Mouse (Mus musculus): ENCODE data around the gene Rps6kc1. TPM values are rescaled to one million over a fixed set of nuclear protein-coding genes. Genes with fewer than 3 reads are reported as not detected.

Gene Rps6kc1
- total and polyA plus RNA-seq, 2 experiments from 2014 or later: 7.3 to 9.7 TPM

- Histone ChIP-seq H3K9me3 (replicated peaks; ENCODE audit: control insufficient read depth, low read length) (no peaks in the 10 kb centered on the region), H3K27me3 (ENCODE audit: control insufficient read depth, insufficient read depth, low read length) (no peaks in the 10 kb centered on the region), H3K36me3 (replicated peaks; ENCODE audit: control insufficient read depth, insufficient read depth, low read length) (no peaks in the 10 kb centered on the region), H3K4me2 (ENCODE audit: low read depth, low read length) (no peak overlapping the region), H3K4me1 (ENCODE audit: control insufficient read depth, insufficient read depth) (no peaks in the 10 kb centered on the region), H3K4me3 (ENCODE audit: low read depth, low read length) (no peak overlapping the region), H3K27ac (ENCODE audit: low read depth) (no peak overlapping the region), H3K9ac (replicated peaks; ENCODE audit: low read depth, low read length) (no peak overlapping the region)
- no peak for TF ChIP-seq CTCF (IDR thresholded peaks at IDR 0.05; ENCODE audit: low read depth)
- no peak for TF ChIP-seq EP300 (IDR thresholded peaks at IDR 0.05; ENCODE audit: low read depth)
- ATAC-seq (ENCODE audit: insufficient read depth, low read depth) (no peak), DNase-seq (ENCODE audit: low spot score) (no peak)
- WGBS: 80% methylated on average over 3 of the region's 3 CpGs
Observed at GRCm38 (mm10) chr1:190675455-190675854, 236.1 kb downstream of the Rps6kc1 start.

- Histone ChIP-seq H3K4me3 (ENCODE audit: low read depth, low read length) (no peak overlapping the region), H3K9ac (replicated peaks; ENCODE audit: low read depth, low read length) (no peak overlapping the region), H3K9me3 (replicated peaks; ENCODE audit: control insufficient read depth, low read length) (no peaks in the 10 kb centered on the region), H3K27me3 (ENCODE audit: control insufficient read depth, insufficient read depth, low read length) (no peaks in the 10 kb centered on the region), H3K4me2 (ENCODE audit: low read depth, low read length) (no peak overlapping the region), H3K27ac (ENCODE audit: low read depth) (peak overlapping the region; percentile 87), H3K4me1 (ENCODE audit: control insufficient read depth, insufficient read depth) (peaks cover 9% of the 10 kb centered on the region), H3K36me3 (replicated peaks; ENCODE audit: control insufficient read depth, insufficient read depth, low read length) (no peaks in the 10 kb centered on the region)
- peak; percentile 84 for ATAC-seq (ENCODE audit: insufficient read depth, low read depth)
- DNase-seq (ENCODE audit: low spot score): peak; percentile 73
- WGBS: 36% methylated on average over 10 of the region's 10 CpGs
- TF ChIP-seq EP300 (IDR thresholded peaks at IDR 0.05; ENCODE audit: low read depth) (peak; percentile 76; the same call in 1 of the 2 replicates), CTCF (IDR thresholded peaks at IDR 0.05; ENCODE audit: low read depth) (no peak)
Observed at GRCm38 (mm10) chr1:190669099-190669498, 242.5 kb downstream of the Rps6kc1 start.

DNA sequence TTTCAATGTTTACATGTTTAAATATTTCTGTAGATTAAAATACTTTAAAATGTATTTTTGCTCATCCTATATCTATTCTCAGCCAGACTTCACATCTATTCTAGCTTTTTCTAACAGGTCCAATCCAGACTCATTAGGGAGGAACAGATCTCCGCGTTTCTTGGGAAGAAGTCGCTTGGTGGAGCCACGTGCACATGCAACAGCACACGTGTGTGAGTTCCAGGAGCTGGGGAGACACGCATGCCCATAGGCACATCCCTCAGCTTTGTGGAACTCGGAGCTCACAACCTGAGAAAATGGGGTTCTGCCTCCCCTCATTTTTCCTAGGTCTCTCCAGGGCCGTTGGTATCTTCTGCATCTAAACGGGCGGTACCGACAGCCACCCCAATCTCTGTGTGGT, 243.7 kb downstream of the Rps6kc1 start:
- Histone ChIP-seq H3K36me3 (replicated peaks; ENCODE audit: control insufficient read depth, insufficient read depth, low read length) (no peaks in the 10 kb centered on the region), H3K4me1 (ENCODE audit: control insufficient read depth, insufficient read depth) (peaks cover 9% of the 10 kb centered on the region), H3K9ac (replicated peaks; ENCODE audit: low read depth, low read length) (no peak overlapping the region), H3K27me3 (ENCODE audit: control insufficient read depth, insufficient read depth, low read length) (no peaks in the 10 kb centered on the region), H3K4me2 (ENCODE audit: low read depth, low read length) (no peak overlapping the region), H3K9me3 (replicated peaks; ENCODE audit: control insufficient read depth, low read length) (no peaks in the 10 kb centered on the region), H3K27ac (ENCODE audit: low read depth) (no peak overlapping the region), H3K4me3 (ENCODE audit: low read depth, low read length) (no peak overlapping the region)
- TF ChIP-seq EP300 (IDR thresholded peaks at IDR 0.05; ENCODE audit: low read depth): no peak
- no peak for TF ChIP-seq CTCF (IDR thresholded peaks at IDR 0.05; ENCODE audit: low read depth)
- WGBS: 89% methylated on average over 11 of the region's 11 CpGs
- ATAC-seq (ENCODE audit: insufficient read depth, low read depth) (no peak), DNase-seq (ENCODE audit: low spot score) (no peak)

DNA sequence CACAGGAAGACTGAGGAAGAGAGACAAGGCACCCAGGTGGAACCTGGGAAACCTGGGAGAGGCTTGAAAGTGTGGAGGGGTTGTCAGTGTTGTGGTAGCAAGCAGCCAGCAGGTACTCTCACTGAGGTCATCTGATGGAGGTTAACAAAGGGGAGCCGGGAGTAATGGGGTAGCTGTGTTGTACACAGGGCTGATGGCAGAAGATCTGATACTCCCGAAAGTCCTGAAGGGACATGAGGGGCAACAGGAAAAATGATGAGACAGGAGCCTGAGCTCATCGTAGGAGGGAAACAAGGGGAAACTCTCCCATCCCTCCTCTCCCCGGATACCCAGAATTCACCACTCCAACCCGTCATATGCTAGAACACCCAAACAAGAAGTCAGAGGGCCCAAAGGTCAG, 244.2 kb downstream of the Rps6kc1 start:
- Histone ChIP-seq H3K9ac (replicated peaks; ENCODE audit: low read depth, low read length) (no peak overlapping the region), H3K4me1 (ENCODE audit: control insufficient read depth, insufficient read depth) (peaks cover 9% of the 10 kb centered on the region), H3K27ac (ENCODE audit: low read depth) (no peak overlapping the region), H3K4me3 (ENCODE audit: low read depth, low read length) (no peak overlapping the region), H3K9me3 (replicated peaks; ENCODE audit: control insufficient read depth, low read length) (no peaks in the 10 kb centered on the region), H3K4me2 (ENCODE audit: low read depth, low read length) (no peak overlapping the region), H3K36me3 (replicated peaks; ENCODE audit: control insufficient read depth, insufficient read depth, low read length) (no peaks in the 10 kb centered on the region), H3K27me3 (ENCODE audit: control insufficient read depth, insufficient read depth, low read length) (no peaks in the 10 kb centered on the region)
- ATAC-seq (ENCODE audit: insufficient read depth, low read depth) (no peak), DNase-seq (ENCODE audit: low spot score) (no peak)
- TF ChIP-seq CTCF (IDR thresholded peaks at IDR 0.05; ENCODE audit: low read depth): no peak
- TF ChIP-seq EP300 (IDR thresholded peaks at IDR 0.05; ENCODE audit: low read depth): no peak
- 76% methylated on average over 5 of the region's 5 CpGs for WGBS

DNA sequence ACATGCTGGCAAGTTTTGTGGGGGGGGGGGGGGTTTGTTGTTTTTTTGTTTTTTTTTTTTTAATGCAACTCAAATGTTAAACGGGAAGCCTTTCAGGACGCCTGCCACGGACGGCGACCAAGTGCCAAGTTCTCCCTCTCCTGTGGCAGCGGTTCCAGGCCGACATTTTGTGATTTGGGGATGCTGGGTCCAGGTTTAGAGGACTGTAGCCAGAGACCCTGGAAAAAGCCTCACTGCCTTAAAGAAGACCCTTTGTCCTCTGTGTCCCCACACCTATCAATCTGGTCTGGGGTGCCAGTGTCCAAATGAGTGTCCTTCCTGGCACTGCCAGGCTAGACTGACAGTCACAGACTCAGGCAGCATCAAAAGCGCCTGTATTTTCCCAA, 246.1 kb downstream of the Rps6kc1 start:
- DNase-seq (ENCODE audit: low spot score) (no peak), ATAC-seq (ENCODE audit: insufficient read depth, low read depth) (no peak)
- H3K9ac ChIP-seq (replicated peaks; ENCODE audit: low read depth, low read length): no peak overlapping the region
- 83% methylated on average over 8 of the region's 8 CpGs for WGBS
- H3K36me3 ChIP-seq (replicated peaks; ENCODE audit: control insufficient read depth, insufficient read depth, low read length): no peaks in the 10 kb centered on the region
- H3K27me3 ChIP-seq (ENCODE audit: control insufficient read depth, insufficient read depth, low read length): no peaks in the 10 kb centered on the region
- no peak overlapping the region for H3K4me2 ChIP-seq (ENCODE audit: low read depth, low read length)
- no peak for TF ChIP-seq CTCF (IDR thresholded peaks at IDR 0.05; ENCODE audit: low read depth)
- TF ChIP-seq EP300 (IDR thresholded peaks at IDR 0.05; ENCODE audit: low read depth): no peak
- no peak overlapping the region for H3K4me3 ChIP-seq (ENCODE audit: low read depth, low read length)
- no peaks in the 10 kb centered on the region for H3K9me3 ChIP-seq (replicated peaks; ENCODE audit: control insufficient read depth, low read length)
- no peak overlapping the region for H3K27ac ChIP-seq (ENCODE audit: low read depth)
- H3K4me1 ChIP-seq (ENCODE audit: control insufficient read depth, insufficient read depth): peaks cover 9% of the 10 kb centered on the region

GRCm38 (mm10) chr1:190664767-190665489, 246.6 kb downstream of the Rps6kc1 start:
- no peak overlapping the region for H3K4me3 ChIP-seq (ENCODE audit: low read depth, low read length)
- 75% methylated on average over 21 of the region's 21 CpGs for WGBS
- no peak for TF ChIP-seq EP300 (IDR thresholded peaks at IDR 0.05; ENCODE audit: low read depth)
- TF ChIP-seq CTCF (IDR thresholded peaks at IDR 0.05; ENCODE audit: low read depth): no peak
- H3K27ac ChIP-seq (ENCODE audit: low read depth): no peak overlapping the region
- no peak overlapping the region for H3K9ac ChIP-seq (replicated peaks; ENCODE audit: low read depth, low read length)
- H3K4me2 ChIP-seq (ENCODE audit: low read depth, low read length): no peak overlapping the region
- H3K9me3 ChIP-seq (replicated peaks; ENCODE audit: control insufficient read depth, low read length): no peaks in the 10 kb centered on the region
- no peaks in the 10 kb centered on the region for H3K36me3 ChIP-seq (replicated peaks; ENCODE audit: control insufficient read depth, insufficient read depth, low read length)
- peaks cover 13% of the 10 kb centered on the region for H3K4me1 ChIP-seq (ENCODE audit: control insufficient read depth, insufficient read depth)
- DNase-seq (ENCODE audit: low spot score) (no peak), ATAC-seq (ENCODE audit: insufficient read depth, low read depth) (no peak)
- H3K27me3 ChIP-seq (ENCODE audit: control insufficient read depth, insufficient read depth, low read length): no peaks in the 10 kb centered on the region
